10 mouse cellular contexts compared by ENCODE assay signal in the genomic region with DNA sequence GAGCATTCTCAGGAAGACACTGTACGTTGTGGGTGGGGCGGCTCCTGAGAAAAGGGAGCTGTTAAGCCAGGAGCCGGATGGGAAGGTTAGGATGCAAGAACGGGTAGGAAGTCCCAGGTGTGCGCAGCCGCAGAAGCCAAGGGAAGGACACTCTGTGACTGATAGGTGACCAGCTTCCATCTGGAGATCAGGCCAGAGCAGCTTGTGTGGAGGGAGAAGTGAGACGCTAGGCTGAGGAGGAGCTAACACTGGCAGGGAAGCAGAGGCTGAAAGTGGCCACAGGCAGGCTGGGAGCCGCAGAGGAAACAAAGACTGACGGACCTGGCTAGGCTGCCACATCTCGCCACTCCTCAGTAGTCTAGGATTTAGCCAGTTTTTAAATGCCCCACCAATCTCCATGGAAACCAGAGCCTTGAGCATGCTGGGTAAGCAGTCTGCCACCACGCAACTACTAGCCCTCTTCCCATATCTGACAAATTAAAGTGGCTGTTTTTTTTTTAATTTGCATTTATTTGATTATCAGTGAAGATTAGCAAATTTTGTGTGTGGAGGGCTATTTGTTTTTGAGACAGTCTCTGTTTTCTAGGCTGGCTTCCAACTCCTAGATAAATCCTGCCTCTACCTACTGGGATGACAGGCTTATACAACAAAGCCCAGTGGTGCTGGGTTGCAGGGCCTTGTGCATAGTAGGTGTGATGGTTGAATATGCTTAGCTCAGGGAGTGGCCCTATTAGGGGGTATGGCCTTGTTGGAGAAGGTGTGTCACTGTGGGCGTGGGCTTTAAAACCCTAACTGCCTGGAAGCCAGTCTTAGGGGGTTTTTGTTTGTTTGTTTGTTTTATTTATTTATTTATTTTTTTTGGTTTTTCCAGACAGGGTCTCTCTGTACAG. TPM values are rescaled to one million over a fixed set of nuclear protein-coding genes. Genes with fewer than 3 reads are reported as not detected.
DNase-seq lines count a peak whose midpoint lies in the region; ATAC-seq and TF ChIP-seq lines count a peak whose summit lies in the region.
"Had no signal": no experiment of that assay in that cellular context is flagged by ENCODE, and none has a peak within 500 bp of the region (broad histone marks: within the 10 kb centered on the region; RNA-seq: fewer than 3 reads in every experiment).

No protein-coding gene starts in this region.

- no peaks in the 10 kb centered on the region for H3K36me3 ChIP-seq in ES-Bruce4 (ENCODE audit: control insufficient read depth, insufficient read depth, low read length, poor library complexity, severe bottlenecking)
- H3K36me3 ChIP-seq in forebrain, postnatal 0 days (ENCODE audit: insufficient read depth): no peaks in the 10 kb centered on the region
- H3K36me3 ChIP-seq in liver, embryonic 16.5 days (ENCODE audit: control insufficient read depth, insufficient read depth): no peaks in the 10 kb centered on the region
- H3K36me3 ChIP-seq: limb, embryonic 12.5 days had no signal

- peak; percentile 85 for ATAC-seq in forebrain, postnatal 0 days
- no peak for ATAC-seq in liver, embryonic 16.5 days (ENCODE audit: low read depth)

- H3K9ac ChIP-seq in ES-Bruce4 (ENCODE audit: low read depth, poor library complexity, severe bottlenecking): no peak overlapping the region
- H3K9ac ChIP-seq in forebrain, postnatal 0 days: no peak overlapping the region
- no peak overlapping the region for H3K9ac ChIP-seq in liver, embryonic 16.5 days (ENCODE audit: low read depth, low read length)
- H3K9ac ChIP-seq: limb, embryonic 12.5 days had no signal

- no peaks in the 10 kb centered on the region for H3K4me1 ChIP-seq in ES-Bruce4 (ENCODE audit: control insufficient read depth, insufficient read depth, low read length)
- peaks cover 9% of the 10 kb centered on the region; the same call in 1 of the 2 replicates for H3K4me1 ChIP-seq in forebrain, postnatal 0 days (ENCODE audit: insufficient read depth)
- H3K4me1 ChIP-seq in liver, embryonic 16.5 days (ENCODE audit: control insufficient read depth, low read depth, low read length): peaks cover 14% of the 10 kb centered on the region

- peak overlapping the region; percentile 6; the same call in 1 of the 2 replicates for H3K27ac ChIP-seq in ES-Bruce4 (ENCODE audit: insufficient read depth, low read length)
- peak overlapping the region; percentile 54; the same call in 1 of the 2 replicates for H3K27ac ChIP-seq in forebrain, postnatal 0 days (ENCODE audit: low read depth, low read length)
- peak overlapping the region; percentile 59 for H3K27ac ChIP-seq in liver, embryonic 16.5 days (ENCODE audit: low read length)
- H3K27ac ChIP-seq: limb, embryonic 12.5 days had no signal

- no peak for TF ChIP-seq CTCF in ES-Bruce4 (IDR thresholded peaks at IDR 0.05; ENCODE audit: low read depth, low read length)
- TF ChIP-seq CTCF in forebrain, postnatal 0 days (IDR thresholded peaks at IDR 0.05; ENCODE audit: low read depth): no peak

- TF ChIP-seq POLR2A in ES-Bruce4 (IDR thresholded peaks at IDR 0.05; ENCODE audit: insufficient read depth, low read length): peak; percentile 32

- peak; percentile 19 to 20 for DNase-seq in cerebellum, postnatal 25 days
- no peak for DNase-seq in cerebellum, adult 9-11 months
- peak; percentile 72 for DNase-seq in forebrain, postnatal 0 days
- DNase-seq in right cerebral cortex, adult 2 months (ENCODE audit: low spot score in 2 of 2): peak; percentile 49 to 56
- no peak for DNase-seq in cerebellum, adult 8-10 months
- no peak for DNase-seq in adrenal gland, adult 2 months

- H3K4me2 ChIP-seq in forebrain, postnatal 0 days (ENCODE audit: low read depth): peak overlapping the region; percentile 16; the same call in 1 of the 2 replicates
- 0 out of 2 replicates have a peak overlapping the region, but pooled peaks have one; percentile 13 for H3K4me2 ChIP-seq in liver, embryonic 16.5 days (ENCODE audit: low read depth, low read length)

- TF ChIP-seq EP300 in ES-Bruce4 (IDR thresholded peaks at IDR 0.05; ENCODE audit: insufficient read depth, low read depth, low read length): no peak

- H3K27me3 ChIP-seq in ES-Bruce4 (ENCODE audit: control insufficient read depth, insufficient read depth, low read length, poor library complexity, severe bottlenecking): no peaks in the 10 kb centered on the region
- no peaks in the 10 kb centered on the region for H3K27me3 ChIP-seq in forebrain, postnatal 0 days (ENCODE audit: insufficient read depth, low read length)
- no peaks in the 10 kb centered on the region for H3K27me3 ChIP-seq in liver, embryonic 16.5 days (ENCODE audit: control insufficient read depth, insufficient read depth, low read depth, low read length)
- H3K27me3 ChIP-seq: limb, embryonic 12.5 days had no signal

- no peaks in the 10 kb centered on the region for H3K9me3 ChIP-seq in ES-Bruce4 (replicated peaks; ENCODE audit: control insufficient read depth, insufficient read depth, low read length, poor library complexity, severe bottlenecking)
- no peaks in the 10 kb centered on the region for H3K9me3 ChIP-seq in forebrain, postnatal 0 days (ENCODE audit: low read length)
- no peaks in the 10 kb centered on the region for H3K9me3 ChIP-seq in liver, embryonic 16.5 days (replicated peaks; ENCODE audit: control insufficient read depth, low read length)
- H3K9me3 ChIP-seq: limb, embryonic 12.5 days had no signal

- H3K4me3 ChIP-seq in ES-Bruce4 (ENCODE audit: low read depth, low read length): peak overlapping the region; percentile 14; the same call in 1 of the 2 replicates
- H3K4me3 ChIP-seq in forebrain, postnatal 0 days (ENCODE audit: low read depth, low read length): no peak overlapping the region
- H3K4me3 ChIP-seq in liver, embryonic 16.5 days (ENCODE audit: low read depth, low read length): no peak overlapping the region
- H3K4me3 ChIP-seq: erythroblast, embryonic 14.5 days; limb, embryonic 12.5 days had no signal

- 45% methylated on average over 12 of the region's 12 CpGs for WGBS in forebrain, postnatal 0 days
- WGBS in liver, embryonic 16.5 days (ENCODE audit: insufficient replicate concordance): 50% methylated on average over 12 of the region's 12 CpGs

RNA-seq across cellular contexts. Expression of a gene that starts 44.8 kb away (rescaled TPM):
- polyA plus RNA-seq in ES-Bruce4 (2011; ENCODE audit: insufficient read depth, insufficient read length, low read depth, missing spikeins): 0.25 TPM in 1 of 2 replicates, not detected in the other
- not detected in 2 replicates for total RNA-seq in forebrain, postnatal 0 days (2014; rRNA removed)
- polyA plus RNA-seq in forebrain, postnatal 0 days (2015; fragmentation: Nextera tagmentation; extraction: Ambion mirVana): 0.05 TPM in 1 of 2 replicates, not detected in the other
- not detected in 2 replicates for polyA plus RNA-seq in liver, embryonic 16.5 days (2015; fragmentation: Nextera tagmentation; extraction: Ambion mirVana)
- 1 to 10 TPM in 1 of 2 experiments, under 1 TPM in 1; 0.92 to 1.1 TPM for total RNA-seq in adrenal gland, adult 2 months (2021)
- polyA plus RNA-seq in adrenal gland, adult 2 months (2012; rRNA removed): 3.2 and 3.7 TPM in 2 replicates
- polyA plus RNA-seq: erythroblast, embryonic 14.5 days; limb, embryonic 12.5 days had no signal

Comparison
In these comparisons a context has a peak if more than half of its experiments do, and no peak if none do; other contexts are left out.
1. DNase-seq: peak in cerebellum, postnatal 25 days (2 of 2), forebrain, postnatal 0 days (single experiment) and right cerebral cortex, adult 2 months (2 of 2); none in cerebellum, adult 9-11 months (single experiment), cerebellum, adult 8-10 months (single experiment) and adrenal gland, adult 2 months (single experiment).
2. H3K27ac ChIP-seq: peak in every context shown above with its lines; median percentile 59 in liver, embryonic 16.5 days; 54 in forebrain, postnatal 0 days; 6 in ES-Bruce4.